Mouse (Mus musculus) c-Kit-positive CD71-positive TER-119-positive erythroid progenitor cells, embryonic 14.5 days (primary cell): ENCODE results near the gene Avpr1b.
"Not testable (repeated sequence)": the region's sequence is repeated elsewhere in the genome, so short reads cannot be mapped to it uniquely, and the experiment has no call there.

ENCODE experiments used
- DNase-seq: peaks from one replicate; pipeline ENCODE4 v3.0.0-alpha.2; 2013; ENCODE audit warnings: low spot score

Avpr1b gene

DNA sequence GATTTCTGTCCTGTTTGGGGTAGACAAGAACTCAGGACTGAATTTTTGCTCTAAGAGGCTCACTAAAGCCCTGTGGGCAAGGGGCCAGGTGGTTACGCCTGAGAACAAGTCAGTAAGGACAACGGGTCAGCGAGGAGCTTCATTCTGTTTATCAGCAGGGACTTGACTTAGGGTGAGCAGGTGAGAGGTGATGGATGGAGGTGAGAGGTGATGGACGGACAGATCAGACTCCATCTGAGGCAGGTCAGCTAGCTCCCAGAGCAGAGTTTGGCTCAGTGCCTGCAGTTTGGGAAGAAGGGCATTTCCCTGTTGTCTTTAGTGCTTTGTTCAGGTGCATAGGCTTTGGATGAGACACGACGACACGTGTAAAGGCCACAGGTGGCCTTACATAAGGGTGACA, 20.3 kb downstream of the Avpr1b start:
- no peak for DNase-seq

DNA sequence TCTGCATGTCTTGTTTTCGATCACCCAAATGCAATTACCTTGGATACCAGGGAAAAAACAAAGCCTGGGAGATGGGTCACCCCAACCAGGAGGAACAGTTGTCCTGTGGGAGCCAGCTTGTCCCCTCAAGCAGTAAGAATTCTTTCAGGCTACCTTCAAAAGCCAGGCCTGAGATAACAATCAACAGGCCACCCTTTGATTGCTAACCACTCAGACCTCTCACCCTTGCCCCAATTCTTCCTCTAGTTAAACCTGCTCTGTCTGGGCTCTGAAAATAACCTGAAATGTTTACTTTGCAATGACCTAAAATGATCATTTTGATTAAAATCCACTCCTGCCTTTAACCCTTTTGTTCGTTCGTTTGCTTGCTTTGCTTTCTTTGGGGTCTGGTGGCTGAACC, 24.6 kb downstream of the Avpr1b start:
- no peak for DNase-seq

DNA sequence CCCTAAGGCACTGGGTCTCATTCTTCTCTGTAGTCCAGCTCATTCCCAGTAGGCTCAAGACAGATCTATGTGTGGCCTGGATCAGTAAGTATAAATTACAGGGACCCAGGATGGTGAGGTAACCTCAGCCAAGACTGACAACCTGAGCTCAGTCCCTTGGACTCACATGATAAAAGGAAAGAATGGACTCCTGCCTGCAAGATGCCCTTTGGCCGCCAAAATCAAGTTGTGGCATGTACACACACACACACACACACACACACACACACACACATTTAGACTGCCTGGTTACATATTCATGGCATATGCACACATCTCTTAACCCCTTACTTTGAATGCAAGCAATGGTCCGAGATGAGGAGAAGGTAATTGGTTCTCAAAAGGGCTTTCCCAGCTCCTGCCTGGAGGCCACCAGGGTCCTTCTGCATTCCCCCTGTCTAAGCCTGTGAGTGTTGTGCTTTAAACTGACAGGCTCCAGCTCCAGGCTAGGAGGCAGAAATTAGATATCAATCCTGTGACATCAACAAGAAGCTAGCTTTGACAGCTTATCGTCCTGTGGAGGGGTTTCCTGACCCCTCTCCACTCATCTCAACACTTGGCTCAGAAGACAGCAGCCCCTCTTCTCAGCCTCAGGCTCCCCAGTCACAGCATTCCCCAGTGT, 25.3 kb downstream of the Avpr1b start:
- DNase-seq, result no peak

DNA sequence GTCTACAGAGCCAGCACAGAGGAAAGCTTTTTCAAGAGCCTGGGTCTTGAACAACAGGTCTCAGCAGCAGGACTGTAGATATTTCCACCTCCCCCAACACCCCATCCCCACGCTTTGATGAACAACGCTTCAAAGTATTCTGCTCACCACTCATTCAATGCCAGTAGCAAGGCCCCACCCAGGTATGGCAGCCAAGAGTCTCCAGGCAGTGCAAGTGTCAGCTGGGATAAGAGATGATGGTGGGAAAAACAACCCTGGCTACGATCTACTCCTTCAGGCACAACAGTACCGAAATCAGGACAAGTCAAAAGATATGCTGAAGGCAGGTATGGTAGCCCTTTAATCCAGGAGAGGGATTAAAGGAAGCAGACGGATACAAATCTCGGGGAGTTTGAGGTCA, 27.2 kb downstream of the Avpr1b start:
- no peak for DNase-seq

DNA sequence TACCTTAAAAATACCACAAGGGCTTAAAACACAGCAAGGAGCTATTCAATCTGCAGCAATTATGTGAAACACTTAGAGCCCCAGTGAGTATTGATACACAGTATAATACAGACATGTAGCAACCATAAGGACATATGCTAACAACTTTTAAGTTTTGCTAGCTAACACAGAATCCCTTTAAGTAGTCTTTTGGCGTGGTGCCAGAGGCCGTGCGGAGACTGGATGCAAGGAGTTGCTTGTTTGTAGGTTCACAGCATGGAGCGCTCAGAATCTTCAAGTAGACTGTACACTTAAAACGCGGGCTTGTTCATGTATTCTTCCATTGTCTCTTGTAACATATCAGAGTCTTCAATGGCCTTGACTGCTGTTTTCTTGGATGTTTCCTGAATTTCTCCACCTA, 33.2 kb downstream of the Avpr1b start:
- DNase-seq, result not testable (repeated sequence)

DNA sequence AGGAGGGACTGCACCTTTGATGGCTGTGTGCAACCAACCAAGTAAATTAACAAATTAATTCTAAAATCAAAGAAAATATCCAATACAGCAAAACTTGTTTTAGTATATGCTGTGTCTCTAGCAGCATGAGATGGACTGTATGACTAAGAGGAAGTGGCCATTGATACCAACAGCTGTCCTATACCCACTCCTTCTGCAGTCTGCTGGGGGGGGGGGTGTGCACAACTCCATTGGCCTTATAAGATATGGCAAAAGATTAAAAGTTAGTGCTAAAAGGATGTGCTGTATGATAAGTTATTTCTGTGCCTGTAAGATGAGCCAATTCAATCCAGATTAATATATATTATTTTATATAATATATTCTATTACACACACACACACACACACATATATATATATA, 35.5 kb downstream of the Avpr1b start:
- DNase-seq, result no peak

DNA sequence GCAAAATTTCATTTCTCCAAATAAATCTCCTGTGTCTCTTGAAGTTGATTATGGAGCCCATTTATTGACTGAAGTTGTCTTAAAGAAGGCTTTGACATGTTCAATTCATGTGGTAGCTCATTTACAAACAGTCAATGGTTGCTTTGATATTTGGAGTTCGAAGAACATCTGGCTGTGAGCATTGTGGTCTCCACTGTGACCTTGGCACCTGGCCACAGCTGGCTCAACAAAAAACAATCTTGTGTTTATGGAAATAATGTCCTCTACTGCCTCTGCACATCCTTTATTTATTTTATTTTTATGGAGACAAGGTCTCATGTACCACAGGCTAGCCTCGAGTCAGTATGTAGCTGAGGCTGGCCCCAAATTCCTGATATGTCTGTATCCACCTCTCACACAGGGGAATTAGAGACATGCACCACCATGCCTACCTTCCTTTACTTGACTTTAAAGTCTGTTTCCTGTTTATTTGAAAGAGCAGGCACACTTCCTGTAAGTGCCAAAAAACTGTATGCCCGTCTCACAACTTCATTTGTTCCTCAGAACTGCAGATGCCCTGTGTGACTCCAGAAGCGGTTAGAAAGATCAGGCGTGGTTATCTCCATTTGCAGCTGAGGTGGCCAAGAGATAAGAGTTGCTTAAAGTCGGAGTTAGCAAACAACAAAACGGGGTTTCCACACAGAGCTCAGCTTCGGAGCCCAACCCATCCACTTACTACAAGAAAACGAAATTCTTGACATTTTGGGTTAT, 38.9 kb downstream of the Avpr1b start, which contains the start of gene Ctse:
TSS of gene Ctse (plus strand) at position 516 of the 750 bp plus-strand sequence.
- DNase-seq, result peak; percentile 89

DNA sequence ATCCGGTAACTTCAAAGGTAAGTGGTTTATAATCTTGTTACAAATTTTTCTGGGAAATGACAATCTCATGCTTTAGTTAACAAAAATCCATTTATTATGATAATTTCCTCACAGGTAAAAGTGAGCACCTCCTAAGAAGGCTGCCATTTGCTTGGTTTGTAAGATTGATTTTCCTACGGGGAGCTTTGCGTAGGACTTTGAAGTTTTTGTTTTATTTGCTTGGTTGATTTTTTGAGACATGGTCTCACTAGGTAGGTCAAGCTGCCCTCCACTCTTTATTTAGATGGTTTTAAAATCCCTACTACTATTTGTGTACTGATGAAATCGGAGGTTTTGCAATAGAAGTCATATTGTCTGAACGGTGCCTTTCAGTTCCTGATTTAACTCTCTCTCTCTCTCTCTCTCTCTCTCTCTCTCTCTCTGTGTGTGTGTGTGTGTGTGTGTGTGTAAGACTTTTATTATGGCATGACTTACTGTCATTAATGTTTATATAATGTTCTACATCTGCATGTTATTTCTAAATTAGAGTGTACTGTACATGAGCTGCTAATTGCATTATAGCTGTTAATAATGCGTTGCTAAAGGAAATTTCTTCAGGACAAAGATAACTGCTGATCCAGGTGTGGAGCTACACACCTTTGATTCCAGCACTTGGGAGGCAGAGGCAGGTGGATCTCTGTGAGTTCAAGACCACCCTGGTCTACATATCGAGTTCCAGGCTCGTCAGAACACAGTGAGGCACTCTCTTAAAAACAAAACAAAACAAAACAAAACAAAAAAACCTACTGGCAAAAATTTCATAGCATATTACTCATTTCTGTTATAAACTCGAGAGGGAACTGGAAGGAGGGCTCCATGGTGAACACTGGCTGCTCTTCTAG, 39.7 kb downstream of the Avpr1b start:
- DNase-seq, result no peak

DNA sequence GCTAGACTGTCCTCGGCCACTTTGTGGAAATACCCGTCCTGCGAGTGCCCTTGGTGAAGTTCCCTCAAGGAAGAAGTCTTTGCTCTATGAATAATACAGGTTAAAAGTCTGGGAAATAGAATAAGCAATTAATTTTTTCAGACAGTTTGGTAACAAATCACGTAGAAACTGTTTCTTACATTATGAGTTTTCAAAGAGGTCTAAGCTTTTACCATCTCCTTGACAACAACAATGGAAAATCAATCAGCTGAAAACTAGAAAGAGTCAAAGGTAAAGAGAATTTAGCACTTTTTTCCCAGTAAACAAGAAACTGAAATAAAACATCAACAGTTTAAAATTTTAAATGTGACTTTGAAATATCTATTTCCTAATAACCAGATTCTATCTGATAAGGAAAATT, 41.0 kb downstream of the Avpr1b start:
- no peak for DNase-seq

DNA sequence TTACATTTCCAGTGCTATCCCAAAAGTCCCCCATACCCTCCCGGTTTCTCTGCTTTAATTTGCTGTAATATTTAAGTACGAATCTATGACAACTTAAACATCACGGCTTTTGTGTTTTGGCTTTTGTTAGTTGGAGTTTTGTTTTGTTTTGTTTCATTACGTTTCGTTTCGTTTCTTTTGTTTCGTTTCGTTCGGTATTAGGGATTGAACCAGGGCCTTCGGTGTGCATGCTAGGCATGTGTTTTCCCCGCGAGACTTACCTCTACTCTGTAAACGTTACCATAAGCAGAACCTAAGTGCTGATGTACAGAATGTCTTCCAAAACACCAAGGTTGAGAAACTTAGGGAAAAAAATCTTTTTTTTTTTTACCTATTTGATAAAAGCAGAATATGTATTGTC, 42.5 kb downstream of the Avpr1b start:
- DNase-seq, result no peak

DNA sequence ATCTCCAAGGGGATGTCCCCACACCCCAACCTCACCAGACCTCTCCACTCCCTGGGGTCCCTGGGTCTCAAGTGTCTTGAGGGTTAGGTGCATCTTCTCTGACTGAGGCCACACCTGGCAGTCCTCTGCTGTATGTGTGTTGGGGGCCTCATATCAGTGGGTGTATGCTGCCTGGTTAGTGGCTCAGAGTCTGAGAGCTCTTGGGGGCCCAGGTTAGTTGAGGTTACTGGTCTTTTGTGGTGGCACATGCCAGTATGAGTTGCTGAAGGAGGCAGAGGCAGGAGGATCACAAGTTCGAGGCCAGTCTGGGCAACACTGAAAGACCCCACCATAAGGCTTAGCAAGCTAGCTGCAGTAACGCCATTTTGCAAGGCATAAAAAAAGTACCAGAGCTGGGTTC, 43.2 kb downstream of the Avpr1b start:
- DNase-seq, result no peak

DNA sequence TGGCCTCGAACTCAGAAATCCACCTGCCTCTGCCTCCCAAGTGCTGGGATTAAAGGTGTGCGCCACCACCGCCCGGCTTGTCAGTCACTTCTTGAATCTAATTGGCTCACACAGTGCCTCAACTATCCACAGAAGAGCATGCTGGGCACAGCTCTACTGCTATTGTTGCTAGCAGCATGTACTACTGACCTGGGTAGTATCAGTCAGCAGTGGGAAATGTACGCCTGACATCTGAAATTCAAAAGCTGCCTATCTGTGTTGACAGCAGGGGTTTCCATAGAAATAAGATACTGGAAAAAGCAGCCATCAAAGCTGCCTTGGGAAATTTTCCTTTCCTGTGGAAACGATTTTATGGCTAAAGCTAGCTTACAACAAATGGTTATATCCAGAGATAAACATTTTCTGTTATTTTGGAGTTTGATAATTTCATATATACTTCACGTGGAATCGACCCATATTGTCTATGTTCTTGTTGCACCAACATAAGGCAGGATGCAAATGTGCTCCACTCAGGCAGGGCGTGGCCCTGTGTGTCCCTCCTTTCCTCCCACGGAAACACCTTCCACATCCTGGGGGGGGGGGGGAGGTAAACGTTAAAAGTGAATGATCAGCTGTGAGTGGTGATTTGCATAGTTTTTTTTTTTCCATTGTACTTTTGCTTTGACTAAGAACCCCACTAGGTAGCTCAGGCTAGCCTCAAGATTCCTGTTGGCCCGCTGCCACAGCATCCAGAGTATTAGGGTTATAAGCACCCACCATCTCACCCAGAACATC, 53.8 kb downstream of the Avpr1b start:
- no peak for DNase-seq

DNA sequence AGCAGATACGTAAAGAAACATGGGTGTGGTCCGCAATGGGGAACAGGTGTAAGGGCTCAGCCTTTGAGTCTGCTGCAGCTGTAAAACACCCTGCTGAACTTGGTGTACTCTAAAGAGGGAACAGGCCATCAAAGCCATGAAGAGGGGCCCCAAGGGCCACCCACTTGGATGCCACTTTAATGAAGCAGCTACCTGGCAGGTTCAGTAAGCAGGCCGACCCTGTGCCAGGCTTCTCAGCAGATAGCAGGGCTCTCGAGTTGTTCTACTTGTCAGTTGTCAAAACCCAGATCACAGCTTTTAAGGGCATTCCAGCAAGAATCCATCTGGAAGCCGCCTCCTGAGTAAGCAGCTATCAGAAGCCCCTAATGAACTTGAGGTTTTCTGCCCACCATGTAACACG, 56.6 kb downstream of the Avpr1b start:
- DNase-seq, result no peak

DNA sequence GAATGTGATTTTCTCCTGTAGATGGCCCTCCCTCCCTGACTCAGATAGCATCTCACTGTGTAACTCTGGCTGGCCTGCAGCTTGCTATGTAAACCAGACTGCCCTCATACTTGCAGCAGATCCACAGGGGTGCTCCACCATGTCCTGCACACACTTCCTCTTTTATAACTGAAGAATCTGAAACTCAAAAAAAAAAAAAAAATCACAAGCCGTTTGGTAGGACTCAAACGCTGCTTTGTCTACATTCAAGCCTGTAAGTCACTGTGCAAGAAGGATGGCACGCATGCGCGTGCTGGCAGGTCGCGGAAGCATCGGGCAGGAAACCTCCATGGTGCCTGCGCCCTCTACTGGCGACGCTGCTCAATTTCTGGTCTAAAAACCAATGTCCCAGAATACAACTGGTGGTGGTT, 58.9 kb downstream of the Avpr1b start:
- peak; percentile 88 for DNase-seq

DNA sequence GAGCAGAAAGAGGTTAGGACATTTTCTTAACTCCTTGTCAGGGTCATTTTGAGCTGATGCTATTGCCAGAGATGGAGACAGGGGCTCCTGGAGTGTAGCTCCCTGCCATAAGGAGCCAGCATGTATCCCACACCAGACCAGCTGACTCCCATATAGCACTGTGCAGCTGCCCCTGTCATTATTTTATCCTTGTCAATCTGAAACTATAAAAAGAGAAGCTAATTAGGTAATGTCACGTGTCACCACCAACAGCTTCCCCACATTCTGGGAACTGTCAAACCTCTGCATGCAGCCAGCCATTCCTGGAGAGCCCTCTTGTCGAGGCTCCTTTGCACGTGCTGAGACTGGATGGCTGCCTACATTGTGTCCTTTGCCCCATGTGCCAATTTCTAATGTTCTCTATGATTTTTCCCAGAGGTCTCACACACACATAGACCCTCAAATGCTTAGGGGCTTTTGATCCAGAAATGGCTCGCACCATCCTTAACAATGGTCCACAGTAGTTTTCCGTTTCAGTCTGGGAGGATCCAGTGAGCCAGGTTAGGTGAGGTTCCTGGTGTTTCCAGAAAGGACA, 60.6 kb downstream of the Avpr1b start:
- no peak for DNase-seq

DNA sequence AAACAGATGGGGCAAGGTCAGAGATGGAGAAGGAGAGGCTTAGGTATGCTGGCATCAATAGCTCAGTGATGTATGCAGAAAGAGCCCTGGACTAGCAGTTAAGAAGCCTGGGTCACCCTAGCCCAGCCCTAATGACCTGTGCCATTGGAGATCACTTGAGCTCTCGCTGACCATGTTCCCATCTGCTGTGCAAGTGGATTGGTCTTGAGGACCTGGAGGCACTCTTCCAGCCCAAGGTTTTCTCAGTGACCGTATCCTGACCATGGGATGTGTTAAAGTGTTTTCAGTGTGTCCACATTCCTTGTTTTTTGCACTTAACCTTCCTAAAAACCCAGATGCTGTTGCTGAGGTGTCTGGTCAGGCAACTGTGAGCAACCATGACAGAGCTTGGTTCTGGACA, 61.2 kb downstream of the Avpr1b start:
- no peak for DNase-seq

DNA sequence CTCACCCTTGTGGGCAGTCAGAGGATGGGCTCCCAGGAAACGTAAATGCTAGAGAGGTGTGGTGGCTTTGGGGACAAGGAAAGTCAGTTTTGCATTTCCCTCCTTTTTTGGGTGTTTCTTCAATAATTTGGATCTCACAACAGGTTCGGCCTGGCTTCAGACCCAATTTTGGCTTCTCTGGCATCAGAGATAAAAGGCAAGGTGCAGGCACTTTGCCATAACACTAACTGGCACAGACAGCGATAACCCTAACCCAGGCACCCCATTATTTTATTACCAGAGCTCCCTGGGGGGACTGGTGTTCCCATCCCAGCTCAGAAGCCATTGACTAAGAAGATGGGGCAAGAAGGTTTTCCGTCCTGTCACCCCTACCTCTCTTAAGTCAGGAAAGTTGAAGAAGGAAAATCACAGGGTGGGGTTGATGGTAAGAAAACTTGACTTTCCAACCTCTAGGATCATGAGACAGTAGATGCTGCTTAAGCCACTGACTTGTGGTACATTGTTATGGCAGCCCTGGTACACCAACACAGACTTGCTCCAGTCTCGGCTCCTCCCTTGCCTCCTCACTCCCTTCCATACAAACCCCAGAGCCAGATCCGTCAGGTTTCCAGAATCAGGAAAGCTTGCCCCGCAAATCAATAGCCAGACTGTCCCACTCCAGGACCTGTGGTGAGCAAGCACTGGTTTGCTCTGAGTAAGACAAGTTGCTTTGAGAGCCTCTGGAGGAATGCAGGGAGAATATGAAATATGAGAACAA, 61.9 kb downstream of the Avpr1b start:
- DNase-seq, result no peak
